ENCODE assay signal across 30 mouse cellular contexts in genomic region chr5:53691577-53691976, GRCm38 (mm10). TPM values are rescaled to one million over a fixed set of nuclear protein-coding genes. Genes with fewer than 3 reads are reported as not detected.
DNase-seq lines count a peak whose midpoint lies in the region; ATAC-seq and TF ChIP-seq lines count a peak whose summit lies in the region.
"Had no signal": no experiment of that assay in that cellular context is flagged by ENCODE, and none has a peak within 500 bp of the region (broad histone marks: within the 10 kb centered on the region; RNA-seq: fewer than 3 reads in every experiment).

No protein-coding gene starts in this region.

- no peak for TF ChIP-seq EP300 in heart, postnatal 0 days (IDR thresholded peaks at IDR 0.05; ENCODE audit: low read depth)

- no peak overlapping the region for H3K4me3 ChIP-seq in heart, postnatal 0 days (ENCODE audit: low read depth, low read length)
- H3K4me3 ChIP-seq: embryonic facial prominence, embryonic 12.5 days; erythroblast, embryonic 14.5 days; gastrocnemius, adult 2 months; heart, embryonic 15.5 days; hindbrain, embryonic 10.5 days; limb, embryonic 15.5 days; lung, embryonic 15.5 days; neural tube, embryonic 12.5 days had no signal

- H3K4me2 ChIP-seq in heart, postnatal 0 days (ENCODE audit: low read depth, low read length): no peak overlapping the region
- H3K4me2 ChIP-seq: embryonic facial prominence, embryonic 12.5 days; heart, embryonic 15.5 days; limb, embryonic 15.5 days; lung, embryonic 15.5 days; neural tube, embryonic 12.5 days had no signal

- no peaks in the 10 kb centered on the region for H3K4me1 ChIP-seq in heart, postnatal 0 days (ENCODE audit: control insufficient read depth, insufficient read depth)
- H3K4me1 ChIP-seq: embryonic facial prominence, embryonic 12.5 days; heart, embryonic 15.5 days; limb, embryonic 15.5 days; lung, embryonic 15.5 days; neural tube, embryonic 12.5 days had no signal

- no peak for TF ChIP-seq CTCF in heart, postnatal 0 days (IDR thresholded peaks at IDR 0.05; ENCODE audit: low read depth)
- TF ChIP-seq CTCF in brain, embryonic 14.5 days (IDR thresholded peaks at IDR 0.05; ENCODE audit: borderline replicate concordance, extremely low read depth, insufficient read depth, insufficient read length): no peak

- DNase-seq in cerebellum, postnatal 14 days: peak; percentile 20 to 32
- no peak for DNase-seq in cerebellum, postnatal 36 days
- DNase-seq in heart, postnatal 0 days (ENCODE audit: low spot score): no peak
- DNase-seq in heart, adult 9 months (ENCODE audit: low spot score in 2 of 2): no peak
- DNase-seq in left cerebral cortex, postnatal 4 days: peak; percentile 51
- DNase-seq in left cerebral cortex, postnatal 14 days (ENCODE audit: low spot score in 2 of 2): no peak
- DNase-seq in brain, embryonic 14.5 days (ENCODE audit: low read depth): peak; percentile 68
- DNase-seq in thymus, postnatal 25 days: no peak
- DNase-seq: adrenal gland, postnatal 10 days; cerebellum, adult 8-10 months; gastrocnemius, adult 2 months; kidney, adult 18-20 months; lung, postnatal 4 days; retina, postnatal 1 day; right cerebral cortex, postnatal 25 days had no signal

- 0 out of 2 replicates have a peak, but pooled peaks cover 6% of the 10 kb centered on the region for H3K9me3 ChIP-seq in heart, postnatal 0 days (replicated peaks; ENCODE audit: control insufficient read depth, low read length)
- H3K9me3 ChIP-seq: embryonic facial prominence, embryonic 12.5 days; heart, embryonic 15.5 days; hindbrain, embryonic 10.5 days; limb, embryonic 15.5 days; lung, embryonic 15.5 days; neural tube, embryonic 12.5 days had no signal

- H3K9ac ChIP-seq in heart, postnatal 0 days (replicated peaks; ENCODE audit: low read depth, low read length): no peak overlapping the region
- H3K9ac ChIP-seq: embryonic facial prominence, embryonic 12.5 days; heart, embryonic 15.5 days; limb, embryonic 15.5 days; liver, embryonic 14.5 days; lung, embryonic 15.5 days; neural tube, embryonic 12.5 days had no signal

- intact Hi-C loops in left cerebral cortex, postnatal 4 days (cut with DNase I): no loop called here
- intact Hi-C loops in left cerebral cortex, postnatal 14 days (cut with DNase I): no loop called here

- H3K27me3 ChIP-seq in heart, postnatal 0 days (ENCODE audit: control insufficient read depth, insufficient read depth, low read length): no peaks in the 10 kb centered on the region
- H3K27me3 ChIP-seq: embryonic facial prominence, embryonic 12.5 days; limb, embryonic 15.5 days; lung, embryonic 15.5 days; neural tube, embryonic 12.5 days had no signal

- no peak for ATAC-seq in heart, postnatal 0 days (ENCODE audit: insufficient read depth, low read depth)
- ATAC-seq: inflammation-experienced regulatory T-cells, adult 6 months had no signal

- no peaks in the 10 kb centered on the region for H3K36me3 ChIP-seq in heart, postnatal 0 days (replicated peaks; ENCODE audit: control insufficient read depth, insufficient read depth, low read length)
- H3K36me3 ChIP-seq: embryonic facial prominence, embryonic 12.5 days; heart, embryonic 15.5 days; hindbrain, embryonic 10.5 days; limb, embryonic 15.5 days; lung, embryonic 15.5 days; neural tube, embryonic 12.5 days had no signal

- no peak for TF ChIP-seq POLR2A in brain, embryonic 14.5 days (IDR thresholded peaks at IDR 0.05; ENCODE audit: borderline replicate concordance, extremely low read depth, insufficient read depth, insufficient read length, poor library complexity, severe bottlenecking)

- H3K27ac ChIP-seq in heart, postnatal 0 days (ENCODE audit: low read depth): 0 out of 2 replicates have a peak overlapping the region, but pooled peaks have one; percentile 1
- H3K27ac ChIP-seq: embryonic facial prominence, embryonic 12.5 days; gastrocnemius, adult 2 months; heart, embryonic 15.5 days; hindbrain, embryonic 10.5 days; kidney, postnatal 0 days; limb, embryonic 15.5 days; liver, embryonic 14.5 days; lung, embryonic 15.5 days; neural tube, embryonic 12.5 days had no signal

- 53% methylated on average over 3 of the region's 3 CpGs for WGBS in heart, postnatal 0 days

RNA-seq across cellular contexts. Expression of gene Cckar, which starts 15.9 kb away (rescaled TPM):
- not detected in 2 replicates for total RNA-seq in heart, postnatal 0 days (2014; rRNA removed; ENCODE audit: low replicate concordance)
- polyA plus RNA-seq in heart, postnatal 0 days (2015; fragmentation: Nextera tagmentation; extraction: Ambion mirVana): 0.05 and 0.56 TPM in 2 replicates
- under 1 TPM in 1 of 2 experiments, not detected in 1; 0.14 TPM for total RNA-seq in left cerebral cortex, postnatal 4 days (2021)
- under 1 TPM in 1 of 2 experiments, not detected in 1; 0.19 TPM for total RNA-seq in left cerebral cortex, postnatal 14 days (2021)
- 1.0 and 1.9 TPM in 2 replicates for polyA plus RNA-seq in brain, embryonic 14.5 days (2012; rRNA removed)
- total RNA-seq: gastrocnemius, adult 2 months; gastrocnemius, postnatal 4 days; heart, adult 8-10 months; left cerebral cortex, postnatal 36 days; megakaryocyte-erythroid progenitor cell, adult 5-6 weeks had no signal
- polyA plus RNA-seq: erythroblast, embryonic 14.5 days; frontal cortex, adult 2 months; inflammation-experienced regulatory T-cells, adult 6 months had no signal

Comparison
In these comparisons a context has a peak if more than half of its experiments do, and no peak if none do; other contexts are left out.
1. DNase-seq: peak in cerebellum, postnatal 14 days (2 of 2), left cerebral cortex, postnatal 4 days (single experiment) and brain, embryonic 14.5 days (single experiment); none in cerebellum, postnatal 36 days (0 of 2), heart, postnatal 0 days (single experiment), heart, adult 9 months (0 of 2), left cerebral cortex, postnatal 14 days (0 of 2) and thymus, postnatal 25 days (single experiment).